Mouse (Mus musculus): Measurements from ENCODE around the gene Adam1b. TPM values are rescaled to one million over a fixed set of nuclear protein-coding genes. Genes with fewer than 3 reads are reported as not detected.
"Not testable (repeated sequence)": the region's sequence is repeated elsewhere in the genome, so short reads cannot be mapped to it uniquely, and the experiment has no call there.

Adam1b gene
- polyA plus RNA-seq, 1 experiment from 2014 or later = not detected

DNA sequence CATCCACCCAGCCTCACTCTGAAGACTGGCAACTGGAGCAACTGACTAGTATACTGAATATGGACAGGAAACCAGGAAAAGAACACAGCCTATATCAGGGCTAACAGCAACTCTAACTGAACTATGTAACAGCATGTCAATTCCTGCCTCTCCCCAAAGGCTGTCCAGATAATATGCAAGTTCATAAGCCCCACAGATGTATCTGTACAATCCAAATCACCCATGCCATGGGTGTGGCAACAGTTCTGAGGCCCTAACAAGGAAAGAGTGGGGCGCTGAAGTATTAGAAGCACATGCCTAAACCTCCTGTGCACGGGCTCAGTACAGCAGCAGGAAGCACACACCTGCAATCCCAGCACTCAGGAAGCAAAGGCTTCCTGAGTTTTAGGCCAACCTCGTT is 31.9 kb upstream of the Adam1b start:
- H3K27ac ChIP-seq (replicated peaks) = no peak overlapping the region
- H3K9ac ChIP-seq = no peak overlapping the region
- H3K36me3 ChIP-seq = peaks cover 86% of the 10 kb centered on the region
- no peak overlapping the region for H3K4me2 ChIP-seq
- no peaks in the 10 kb centered on the region for H3K9me3 ChIP-seq
- no peaks in the 10 kb centered on the region for H3K4me1 ChIP-seq (replicated peaks)
- no peaks in the 10 kb centered on the region for H3K27me3 ChIP-seq
- ATAC-seq (ENCODE audit: low read depth) = no peak
- no peak overlapping the region for H3K4me3 ChIP-seq
- WGBS = 97% methylated on average over 3 of the region's 3 CpGs

DNA sequence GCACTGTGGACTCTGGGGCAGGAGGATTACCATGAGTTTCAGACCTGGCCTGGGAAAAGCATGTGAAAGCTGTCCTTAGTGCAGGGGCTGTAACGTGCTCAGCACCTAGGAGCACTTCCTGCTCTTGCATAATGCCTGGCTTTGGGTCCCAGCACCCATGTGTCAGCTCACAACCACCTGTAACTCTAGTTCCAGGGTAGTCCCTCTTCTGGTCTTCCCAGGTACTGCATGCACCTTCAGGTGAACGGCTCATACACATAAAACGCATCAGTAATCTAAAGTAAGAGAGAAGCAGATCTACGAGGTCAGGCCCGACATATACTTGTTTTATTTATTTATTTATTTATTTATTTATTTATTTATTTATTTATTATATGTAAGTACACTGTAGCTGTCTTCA is 31.3 kb upstream of the Adam1b start:
- Histone ChIP-seq H3K9me3 (no peaks in the 10 kb centered on the region), H3K4me2 (no peak overlapping the region), H3K27ac (replicated peaks) (no peak overlapping the region), H3K9ac (no peak overlapping the region), H3K36me3 (peaks cover 92% of the 10 kb centered on the region), H3K27me3 (no peaks in the 10 kb centered on the region), H3K4me3 (no peak overlapping the region), H3K4me1 (replicated peaks) (no peaks in the 10 kb centered on the region)
- no peak for ATAC-seq (ENCODE audit: low read depth)
- WGBS = 94% methylated on average over 5 of the region's 5 CpGs

- peaks cover 81% of the 10 kb centered on the region for H3K36me3 ChIP-seq
- 87% methylated on average over 8 of the region's 8 CpGs for WGBS
- H3K9ac ChIP-seq = no peak overlapping the region
- no peak overlapping the region for H3K4me2 ChIP-seq
- no peak overlapping the region for H3K27ac ChIP-seq (replicated peaks)
- no peaks in the 10 kb centered on the region for H3K27me3 ChIP-seq
- H3K4me1 ChIP-seq (replicated peaks) = no peaks in the 10 kb centered on the region
- H3K4me3 ChIP-seq = no peak overlapping the region
- H3K9me3 ChIP-seq = no peaks in the 10 kb centered on the region
- no peak for ATAC-seq (ENCODE audit: low read depth)
Measured at GRCm38 (mm10) chr5:121526961-121527360, 23.7 kb upstream of the Adam1b start.

DNA sequence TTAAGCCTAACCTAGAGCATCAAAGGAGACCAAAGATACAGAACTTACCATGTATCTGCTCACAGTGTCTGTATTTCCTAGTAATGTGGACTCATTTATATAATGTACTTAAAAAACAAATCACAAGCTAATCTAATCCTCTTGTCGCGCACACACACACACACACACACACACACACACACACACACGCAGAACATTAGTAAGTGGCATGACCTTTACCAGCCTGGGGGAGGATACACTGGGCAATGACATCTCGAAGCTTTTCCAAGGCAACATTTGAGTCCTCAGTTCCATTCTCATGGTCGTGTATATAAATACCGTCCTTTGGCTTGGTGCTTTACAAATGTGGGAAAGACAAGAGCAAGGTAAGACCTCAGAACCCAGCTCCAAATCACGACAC is 23.3 kb upstream of the Adam1b start:
- 84% methylated on average over 7 of the region's 7 CpGs for WGBS
- H3K4me3 ChIP-seq = no peak overlapping the region
- H3K27me3 ChIP-seq = no peaks in the 10 kb centered on the region
- no peaks in the 10 kb centered on the region for H3K9me3 ChIP-seq
- H3K27ac ChIP-seq (replicated peaks) = no peak overlapping the region
- H3K36me3 ChIP-seq = peaks cover 81% of the 10 kb centered on the region
- H3K4me1 ChIP-seq (replicated peaks) = no peaks in the 10 kb centered on the region
- no peak for ATAC-seq (ENCODE audit: low read depth)
- no peak overlapping the region for H3K4me2 ChIP-seq
- H3K9ac ChIP-seq = no peak overlapping the region

DNA sequence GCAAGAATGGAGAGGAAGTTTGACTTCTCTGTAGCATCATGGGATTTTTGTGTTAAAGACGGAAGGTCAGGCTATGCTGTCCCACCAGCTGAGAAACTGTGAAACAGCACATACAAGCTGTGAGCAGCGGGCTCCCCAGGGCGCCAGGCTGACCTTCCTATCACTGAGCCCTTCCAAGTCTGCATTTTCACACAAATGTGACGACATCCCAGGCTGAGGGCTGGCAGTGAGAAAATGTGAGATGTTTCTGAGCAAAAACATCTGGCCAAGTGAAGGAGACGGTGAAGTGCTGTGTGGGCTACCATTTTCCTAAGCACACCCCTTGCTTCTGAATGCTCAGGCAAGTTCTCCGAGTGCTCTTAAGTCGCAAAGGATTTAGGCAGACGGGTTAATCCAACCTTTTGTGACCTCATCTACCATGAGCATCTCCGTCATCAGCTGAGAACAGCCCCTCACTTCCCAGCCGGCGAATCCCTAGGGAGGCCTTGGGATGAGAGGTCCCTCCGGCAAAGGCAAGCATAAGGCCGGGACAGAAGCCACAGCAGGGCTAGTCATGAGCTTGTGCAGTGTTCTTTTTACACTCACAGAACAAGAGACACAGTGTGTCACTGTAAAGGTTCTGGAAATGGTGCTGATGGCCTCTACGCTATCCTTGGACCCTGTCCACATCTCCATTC is 22.7 kb upstream of the Adam1b start:
- Histone ChIP-seq H3K4me3 (no peak overlapping the region), H3K27ac (replicated peaks) (no peak overlapping the region), H3K36me3 (peaks cover 81% of the 10 kb centered on the region), H3K4me1 (replicated peaks) (no peaks in the 10 kb centered on the region), H3K9me3 (no peaks in the 10 kb centered on the region), H3K9ac (no peak overlapping the region), H3K27me3 (no peaks in the 10 kb centered on the region), H3K4me2 (no peak overlapping the region)
- 89% methylated on average over 14 of the region's 14 CpGs for WGBS
- no peak for ATAC-seq (ENCODE audit: low read depth)

- WGBS = 87% methylated on average over 11 of the region's 17 CpGs
- peaks cover 62% of the 10 kb centered on the region for H3K36me3 ChIP-seq
- H3K27ac ChIP-seq (replicated peaks); H3K9ac ChIP-seq; H3K4me1 ChIP-seq (replicated peaks); H3K4me3 ChIP-seq; H3K9me3 ChIP-seq; H3K27me3 ChIP-seq; H3K4me2 ChIP-seq; ATAC-seq (ENCODE audit: low read depth): not testable (repeated sequence)
Measured at GRCm38 (mm10) chr5:121519758-121520157, 16.5 kb upstream of the Adam1b start.

- ATAC-seq (ENCODE audit: low read depth) = no peak
- Histone ChIP-seq H3K9ac (no peak overlapping the region), H3K9me3 (no peaks in the 10 kb centered on the region), H3K27me3 (no peaks in the 10 kb centered on the region), H3K4me3 (no peak overlapping the region), H3K4me2 (no peak overlapping the region), H3K27ac (replicated peaks) (no peak overlapping the region), H3K36me3 (peaks cover 54% of the 10 kb centered on the region), H3K4me1 (replicated peaks) (no peaks in the 10 kb centered on the region)
- WGBS = 93% methylated on average over 9 of the region's 9 CpGs
Measured at GRCm38 (mm10) chr5:121518983-121519382, 15.7 kb upstream of the Adam1b start.

DNA sequence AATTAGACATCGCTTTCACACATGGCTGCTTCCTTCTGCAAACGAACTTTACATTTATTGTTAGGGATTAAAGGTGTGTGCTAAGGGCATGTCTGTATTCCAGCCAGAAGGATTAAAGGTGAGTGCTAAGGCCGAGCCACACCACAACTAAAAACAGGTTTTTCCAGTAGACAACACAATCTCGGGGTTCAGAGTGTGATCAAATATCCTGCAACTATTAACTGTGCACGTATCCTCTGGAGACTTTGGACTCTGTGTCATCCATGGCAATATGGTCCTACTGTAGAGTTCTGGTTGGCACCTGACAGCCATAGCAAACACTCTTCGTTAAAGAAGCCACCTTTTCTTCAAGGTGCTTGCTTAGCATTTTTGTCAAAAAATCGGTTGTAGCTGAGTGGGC is 6.8 kb upstream of the Adam1b start:
- Histone ChIP-seq H3K9me3 (no peaks in the 10 kb centered on the region), H3K4me2 (no peak overlapping the region), H3K9ac (no peak overlapping the region), H3K4me3 (no peak overlapping the region), H3K27ac (replicated peaks) (no peak overlapping the region), H3K27me3 (no peaks in the 10 kb centered on the region), H3K36me3 (no peaks in the 10 kb centered on the region), H3K4me1 (replicated peaks) (no peaks in the 10 kb centered on the region)
- 84% methylated on average over 7 of the region's 7 CpGs for whole genome bisulfite sequencing
- ATAC-seq (ENCODE audit: low read depth) = no peak

DNA sequence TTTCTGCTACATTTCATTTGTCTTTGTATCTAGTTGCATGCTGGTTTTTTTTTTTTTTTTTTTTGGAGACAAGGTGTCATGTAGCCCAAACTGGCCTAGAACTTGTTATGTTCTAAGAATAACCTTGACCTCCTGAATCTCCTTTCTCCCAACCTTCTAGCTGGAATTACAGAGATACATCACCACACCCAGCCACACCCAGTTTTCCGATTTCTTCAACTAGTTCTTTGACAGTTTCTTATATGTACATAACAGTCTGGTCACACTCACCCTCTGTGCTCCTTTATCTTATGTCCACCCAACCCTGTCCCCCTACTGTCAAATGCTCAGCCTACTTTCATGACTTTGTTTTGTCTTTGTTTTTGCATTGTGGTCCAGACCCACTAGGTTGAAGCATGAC is 3.6 kb upstream of the Adam1b start:
- no peak overlapping the region for H3K9ac ChIP-seq
- WGBS = 100% methylated on average over 1 of the region's 1 CpGs
- H3K27me3 ChIP-seq = no peaks in the 10 kb centered on the region
- H3K36me3 ChIP-seq = no peaks in the 10 kb centered on the region
- H3K27ac ChIP-seq (replicated peaks) = no peak overlapping the region
- H3K9me3 ChIP-seq = no peaks in the 10 kb centered on the region
- no peaks in the 10 kb centered on the region for H3K4me1 ChIP-seq (replicated peaks)
- ATAC-seq (ENCODE audit: low read depth) = no peak
- no peak overlapping the region for H3K4me3 ChIP-seq
- no peak overlapping the region for H3K4me2 ChIP-seq

DNA sequence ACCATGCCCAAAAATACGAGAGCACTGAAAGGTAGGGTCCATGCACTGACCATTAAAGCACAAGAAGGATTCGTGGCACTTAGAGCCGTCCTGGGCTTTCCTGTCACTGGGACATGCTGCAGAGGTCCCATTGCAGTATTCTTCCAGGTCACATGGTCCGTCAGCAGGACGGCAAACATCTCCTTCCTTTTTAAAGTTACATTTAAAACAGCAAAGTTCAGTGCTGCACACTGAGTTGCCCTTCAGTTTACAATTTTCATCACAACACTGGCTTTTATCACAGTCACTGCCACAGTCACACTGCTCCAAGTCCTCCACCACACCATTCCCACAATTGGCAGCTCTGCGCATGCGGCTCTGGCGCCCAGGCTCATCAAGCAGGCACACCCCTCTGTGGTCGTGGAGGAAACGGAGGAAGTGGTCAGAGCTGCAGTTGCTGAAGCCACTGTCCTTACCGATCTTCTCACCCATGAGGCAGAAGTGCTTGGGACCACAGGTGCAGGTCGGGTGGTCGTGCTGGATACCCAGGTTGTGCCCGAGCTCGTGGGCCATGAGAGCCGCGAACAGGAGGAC is 1.7 kb downstream of the Adam1b start:
- H3K36me3 ChIP-seq; H3K4me3 ChIP-seq; ATAC-seq (ENCODE audit: low read depth); H3K4me2 ChIP-seq; H3K9me3 ChIP-seq; H3K9ac ChIP-seq; H3K27ac ChIP-seq (replicated peaks); H3K27me3 ChIP-seq; H3K4me1 ChIP-seq (replicated peaks): not testable (repeated sequence)
- 81% methylated on average over 11 of the region's 17 CpGs for WGBS

- H3K27me3 ChIP-seq = no peaks in the 10 kb centered on the region
- ATAC-seq (ENCODE audit: low read depth) = no peak
- H3K4me2 ChIP-seq = no peak overlapping the region
- WGBS = 75% methylated on average over 7 of the region's 7 CpGs
- no peak overlapping the region for H3K27ac ChIP-seq (replicated peaks)
- no peaks in the 10 kb centered on the region for H3K4me1 ChIP-seq (replicated peaks)
- H3K9ac ChIP-seq = no peak overlapping the region
- H3K36me3 ChIP-seq = no peaks in the 10 kb centered on the region
- H3K9me3 ChIP-seq = no peaks in the 10 kb centered on the region
- H3K4me3 ChIP-seq = no peak overlapping the region
Measured at GRCm38 (mm10) chr5:121500719-121501118, 2.5 kb downstream of the Adam1b start.

DNA sequence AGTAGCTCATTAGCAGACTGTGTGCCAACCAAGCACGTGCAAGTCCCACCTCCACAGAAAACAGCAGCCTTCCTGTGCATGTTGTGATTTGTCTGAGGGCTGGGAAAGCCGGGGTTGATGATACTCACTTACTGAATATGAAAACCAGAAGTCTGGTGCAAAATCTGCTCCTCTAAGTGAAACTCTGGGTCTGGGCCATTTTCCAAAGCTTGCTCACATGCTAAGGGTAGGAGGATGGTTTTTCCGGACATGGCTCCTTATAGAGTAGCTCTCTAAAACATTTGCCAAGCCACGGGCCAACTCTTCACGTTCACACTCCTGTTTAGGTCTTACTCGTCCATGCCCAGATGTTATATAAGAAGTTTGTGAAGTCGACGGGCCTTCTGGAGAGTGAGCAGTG is 9.9 kb downstream of the Adam1b start:
- H3K4me2 ChIP-seq = no peak overlapping the region
- H3K9ac ChIP-seq = no peak overlapping the region
- no peaks in the 10 kb centered on the region for H3K36me3 ChIP-seq
- WGBS = 79% methylated on average over 8 of the region's 8 CpGs
- H3K9me3 ChIP-seq = no peaks in the 10 kb centered on the region
- H3K4me3 ChIP-seq = no peak overlapping the region
- no peak overlapping the region for H3K27ac ChIP-seq (replicated peaks)
- no peak for ATAC-seq (ENCODE audit: low read depth)
- no peaks in the 10 kb centered on the region for H3K27me3 ChIP-seq
- H3K4me1 ChIP-seq (replicated peaks) = no peaks in the 10 kb centered on the region

DNA sequence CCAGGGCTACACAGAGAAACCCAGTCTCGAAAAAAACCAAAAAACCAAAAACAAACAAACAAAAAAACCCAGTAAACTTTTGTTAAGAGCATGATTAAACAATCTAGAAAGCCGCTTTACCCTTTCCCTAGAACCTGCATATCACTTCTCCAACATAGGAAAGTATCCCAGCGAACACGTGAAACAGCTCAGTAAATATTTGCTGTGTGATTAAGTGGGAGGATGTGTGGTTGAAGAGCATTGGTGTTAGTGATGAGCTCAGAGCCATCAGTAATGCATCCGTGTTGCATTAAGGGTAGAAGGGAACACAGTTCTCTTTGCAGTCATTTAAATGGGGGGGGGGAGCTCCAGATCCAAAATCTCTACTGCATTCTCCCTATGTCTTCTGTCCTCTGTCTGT is 18.4 kb downstream of the Adam1b start:
- Histone ChIP-seq H3K9ac (no peak overlapping the region), H3K4me1 (replicated peaks) (no peaks in the 10 kb centered on the region), H3K27ac (replicated peaks) (no peak overlapping the region), H3K4me3 (no peak overlapping the region), H3K9me3 (no peaks in the 10 kb centered on the region), H3K27me3 (no peaks in the 10 kb centered on the region), H3K36me3 (no peaks in the 10 kb centered on the region), H3K4me2 (no peak overlapping the region)
- WGBS = 80% methylated on average over 5 of the region's 5 CpGs
- ATAC-seq (ENCODE audit: low read depth) = no peak

Data from neural tube, embryonic 13.5 days (tissue).